Mouse (Mus musculus): Measurements from ENCODE around the gene Arhgef17. TPM values are rescaled to one million over a fixed set of nuclear protein-coding genes. Genes with fewer than 3 reads are reported as not detected.

The Arhgef17 gene
- total RNA-seq, 2 experiments from 2014 or later = 29.6 to 35.5 TPM

DNA sequence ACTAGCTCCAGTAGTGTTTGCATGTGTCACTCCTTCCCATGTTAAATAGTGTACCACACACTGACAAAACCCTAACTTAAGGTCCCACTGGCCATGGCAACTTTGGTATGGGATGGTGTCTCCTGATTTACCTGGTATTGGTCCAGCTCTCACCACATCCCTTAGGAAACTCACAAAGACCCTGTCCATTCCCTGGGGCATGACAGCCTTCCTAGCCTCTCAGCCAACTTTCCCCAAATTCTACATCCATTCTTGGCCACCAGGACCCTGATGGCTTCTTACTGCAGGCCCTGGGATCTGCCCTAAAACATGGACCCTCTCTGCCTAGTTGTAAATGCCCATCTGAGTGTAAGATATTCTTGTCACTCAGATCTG is 86.9 kb downstream of the Arhgef17 start:
- no peak for DNase-seq

GRCm38 (mm10) chr7:100844385-100845025 is 87.4 kb downstream of the Arhgef17 start:
- DNase-seq = no peak

GRCm38 (mm10) chr7:100843866-100844265 is 88.0 kb downstream of the Arhgef17 start:
- DNase-seq = no peak

DNA sequence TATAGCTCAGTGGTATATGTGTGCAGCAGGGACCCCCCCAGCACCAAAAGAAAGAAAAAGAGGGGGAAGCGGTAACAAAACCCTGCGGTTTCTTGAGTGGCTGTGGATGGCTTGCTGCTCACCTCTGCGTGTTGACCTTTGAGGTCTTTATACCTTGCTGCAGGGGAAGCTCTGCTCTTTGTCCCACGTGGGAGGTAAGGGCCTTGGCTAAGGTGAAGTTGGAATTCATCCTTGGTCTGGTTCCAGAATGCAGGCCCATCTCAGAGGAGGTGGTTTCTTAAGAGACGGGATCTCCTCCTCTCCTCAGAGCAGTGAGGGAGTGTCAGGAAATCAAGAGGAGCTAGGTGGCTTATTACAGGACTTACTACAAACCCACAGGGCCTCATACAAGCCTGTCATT is 89.7 kb downstream of the Arhgef17 start:
- no peak for DNase-seq

DNA sequence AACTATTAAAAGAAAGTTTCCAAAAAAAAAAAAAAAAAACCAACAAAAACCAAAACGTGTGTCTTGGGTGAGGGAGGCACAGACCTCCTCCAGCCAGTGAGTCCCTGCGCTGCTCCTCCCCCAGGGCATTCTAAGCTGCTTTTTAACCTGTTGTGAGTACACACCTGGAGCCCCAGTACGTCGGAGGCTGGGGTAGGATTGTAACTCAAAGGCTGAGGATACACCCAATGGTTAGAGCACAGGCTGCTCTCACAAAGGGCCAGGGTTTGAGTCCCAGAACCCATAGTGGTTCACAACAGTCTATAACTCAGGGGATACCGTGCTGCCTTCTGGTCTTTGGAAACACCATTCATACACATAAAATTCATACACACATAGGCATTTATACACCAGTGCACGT is 90.3 kb downstream of the Arhgef17 start:
- no peak for DNase-seq

DNA sequence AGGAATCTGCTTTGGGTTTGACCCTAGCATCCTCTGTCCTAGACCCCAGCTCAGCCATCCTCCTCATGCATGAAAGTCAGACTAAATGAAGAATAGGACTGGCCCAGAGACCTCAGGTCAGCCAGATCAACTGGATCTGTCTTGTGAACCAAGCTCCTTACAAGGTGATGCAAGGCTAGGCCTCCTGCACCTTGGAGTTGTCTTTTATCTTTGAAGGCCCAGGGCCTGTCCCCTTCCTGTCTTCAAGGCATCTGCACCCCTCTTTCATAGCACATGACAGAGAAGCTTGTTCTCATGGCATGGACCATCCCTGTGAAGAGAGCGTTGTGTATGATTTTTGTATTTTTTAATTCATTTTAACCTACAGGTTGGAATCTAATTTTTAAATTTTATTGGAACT is 91.0 kb downstream of the Arhgef17 start:
- DNase-seq = no peak

DNA sequence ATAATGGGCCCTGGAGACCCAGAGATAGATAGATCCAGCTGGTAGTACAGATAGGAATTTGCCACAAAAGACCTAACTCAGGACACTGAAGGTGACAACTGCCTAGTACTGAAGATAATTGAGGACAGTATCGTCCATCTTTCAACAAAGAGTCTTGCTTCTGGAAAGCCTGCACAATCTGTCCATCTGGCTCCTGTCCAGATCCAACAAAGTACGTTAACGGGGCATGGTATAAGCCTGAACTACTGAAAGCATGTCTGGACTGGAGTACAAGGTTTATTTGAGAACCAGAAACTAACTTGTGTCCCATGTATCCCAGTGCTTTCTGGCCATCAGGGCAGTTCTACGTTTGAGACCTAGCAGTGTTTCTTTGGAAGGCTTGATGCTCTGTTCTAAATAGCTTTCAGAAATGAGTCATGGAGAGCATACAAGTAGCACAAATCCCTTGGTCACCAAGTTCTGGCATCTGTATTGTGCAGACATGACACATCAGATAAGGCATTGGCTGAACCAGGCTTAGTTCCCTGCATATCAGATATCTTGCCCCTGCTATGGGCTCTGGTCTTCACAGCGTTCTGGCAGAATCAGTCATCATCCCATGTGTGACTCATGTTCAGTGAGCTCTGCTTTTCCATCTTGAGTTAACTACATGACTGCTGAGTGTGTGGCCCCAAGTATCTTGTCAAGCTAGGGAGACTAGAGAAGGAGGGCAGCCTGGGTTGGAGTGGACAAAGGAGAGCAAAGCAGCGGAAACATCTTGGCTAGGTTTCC is 92.1 kb downstream of the Arhgef17 start:
- DNase-seq = no peak

DNA sequence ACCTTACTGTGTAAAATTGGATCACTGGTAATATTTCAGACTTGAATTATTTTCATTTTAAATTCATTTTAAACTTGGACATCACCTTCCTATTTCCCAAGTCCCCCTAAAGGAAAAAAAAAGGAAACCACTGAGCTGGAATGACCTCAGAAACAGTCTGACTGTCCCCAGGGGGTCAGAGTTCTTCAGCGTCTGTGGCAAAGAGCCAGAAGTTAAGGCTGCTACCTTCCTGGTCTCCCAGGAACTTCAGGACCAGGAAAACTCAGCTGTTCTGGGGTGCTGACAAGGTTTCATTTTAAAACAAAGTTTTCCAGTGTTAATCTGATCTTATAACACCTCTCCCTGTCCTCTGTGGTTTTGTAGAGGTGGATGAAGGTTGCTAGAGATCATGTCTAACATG is 94.2 kb downstream of the Arhgef17 start:
- no peak for DNase-seq

DNA sequence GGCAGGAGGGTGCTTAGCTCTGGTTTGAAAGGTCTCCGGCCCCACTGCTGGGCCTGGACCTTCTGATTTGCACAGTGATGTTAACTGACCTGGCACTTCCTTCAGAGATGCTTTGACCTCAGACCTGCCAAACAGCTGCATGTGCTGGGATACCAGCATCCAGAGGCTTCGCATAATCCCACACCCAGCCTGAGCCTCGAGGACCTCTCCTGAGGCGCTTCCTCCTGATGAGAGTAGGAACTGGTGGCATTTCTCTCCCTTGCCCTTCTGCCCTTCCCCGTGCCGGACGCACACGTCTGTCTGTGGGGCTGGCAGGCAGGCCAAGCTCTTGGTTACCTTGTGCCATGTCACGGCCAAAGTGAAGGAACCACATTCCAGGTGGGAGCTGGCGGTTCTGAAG is 95.2 kb downstream of the Arhgef17 start:
- DNase-seq = no peak

DNA sequence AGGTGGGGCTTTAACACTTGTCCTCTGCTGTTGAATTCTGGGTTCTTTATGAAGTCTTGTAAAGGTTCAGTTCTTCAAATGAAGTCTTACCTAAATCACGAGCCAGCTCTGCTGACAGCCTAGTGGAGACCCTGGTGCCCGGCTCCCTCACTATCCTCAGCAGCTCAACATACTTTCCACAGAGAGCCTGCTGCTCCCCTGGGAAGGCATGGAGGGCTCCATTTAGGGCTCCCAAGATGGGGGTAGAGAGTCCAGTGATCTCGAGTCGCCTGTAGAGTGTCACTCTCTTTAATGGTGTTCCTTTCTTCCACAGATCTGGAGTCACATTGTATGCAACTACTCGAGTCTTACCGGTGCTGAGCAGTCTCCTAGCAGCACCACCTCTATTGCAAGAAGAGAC is 96.2 kb downstream of the Arhgef17 start:
- DNase-seq = no peak

- no peak for DNase-seq
Measured at GRCm38 (mm10) chr7:100835168-100835567, 96.7 kb downstream of the Arhgef17 start.

DNA sequence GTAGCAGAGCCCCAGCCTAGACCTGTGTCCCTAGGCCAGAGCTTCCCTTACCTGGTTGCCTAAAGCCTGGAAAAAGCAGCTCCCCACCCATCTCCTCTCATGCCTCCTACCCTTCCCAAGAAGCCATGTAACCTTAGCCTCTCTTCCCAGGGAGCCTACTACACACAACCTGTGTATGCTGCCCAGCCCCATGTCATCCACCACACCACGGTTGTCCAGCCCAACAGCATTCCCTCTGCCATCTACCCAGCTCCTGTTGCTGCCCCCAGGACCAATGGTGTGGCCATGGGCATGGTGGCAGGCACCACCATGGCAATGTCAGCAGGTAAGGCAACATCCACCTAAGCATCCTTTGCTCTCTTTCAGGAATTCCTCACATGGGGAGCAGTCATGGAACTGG is 98.0 kb downstream of the Arhgef17 start:
- no peak for DNase-seq

DNA sequence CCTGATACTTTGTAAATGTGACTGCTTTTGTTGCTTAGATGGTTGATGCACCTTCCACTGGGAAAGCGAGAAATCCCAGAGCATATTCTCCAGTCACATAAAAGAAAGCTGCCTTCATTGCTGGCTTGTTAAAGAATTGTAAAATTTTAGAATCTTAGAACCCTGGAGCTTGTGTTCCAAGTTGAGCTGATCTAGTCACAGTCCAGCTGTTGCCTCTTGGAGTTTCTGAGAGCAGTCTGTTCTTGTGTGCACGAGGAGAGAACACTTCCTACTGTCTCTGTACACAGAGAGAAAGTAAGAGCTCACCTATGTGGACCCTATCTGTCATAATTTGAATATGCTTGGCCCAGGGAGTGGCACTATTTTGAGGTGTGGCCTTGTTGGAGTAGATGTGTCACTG is 103.4 kb downstream of the Arhgef17 start:
- DNase-seq = no peak

- no peak for DNase-seq
Measured at GRCm38 (mm10) chr7:100824661-100825060, 107.2 kb downstream of the Arhgef17 start.

Small RNA genes lying within 50 kb of the gene (microRNA-seq; reads per million reads assigned to microRNA genes)
- gene Mir3102 = 105 to 141 reads per million in 2 experiments

Other genes with a start within 250 kb of the Arhgef17 start
- 10 to 100 TPM; 51.6 to 55.3 TPM for gene Fam168a, start 225.5 kb downstream of the Arhgef17 start, total RNA-seq (2021)
- 10 to 100 TPM; 14.8 to 19.3 TPM for gene Relt, start 68.7 kb downstream of the Arhgef17 start, total RNA-seq (2021)
- gene P2ry6, start 42.5 kb upstream of the Arhgef17 start, total RNA-seq (2021) = 1 to 10 TPM; 2.3 to 4.0 TPM
- 10 to 100 TPM; 56.5 to 57.9 TPM for gene P2ry2, start 80.8 kb upstream of the Arhgef17 start, total RNA-seq (2021)
- gene Fchsd2, start 160.8 kb upstream of the Arhgef17 start, total RNA-seq (2021) = 10 to 100 TPM; 13.6 to 18.6 TPM

Data from gastrocnemius, postnatal 10 days (tissue).